Mouse (Mus musculus) forebrain, embryonic 13.5 days (tissue): ENCODE measurements at regions not wholly inside any gene's neighbourhood (a gene's known extent, or its start where the extent isn't known, plus 50 kb on each side); places are given as distances from the start of the nearest gene placed in this dataset.
A peak's percentile ranks its signal among the peaks of the same experiment; 100 is the strongest.

ENCODE experiments used
- ATAC-seq: fragments of 200-750 bp; cut with Nextera tagmentation; 2 replicates; pipeline ENCODE4 v1.8.0; 2017
- H3K27ac ChIP-seq: fragments of 300-500 bp; sonication (generic); 2 replicates; pipeline ENCODE4 v1.5.1; 2015; ENCODE audit warnings: inconsistent platforms, mild to moderate bottlenecking, moderate library complexity
- H3K27me3 ChIP-seq: fragments of 300-500 bp; sonication (generic); 2 replicates; pipeline ENCODE4 v1.6.1; 2015; ENCODE audit warnings: mild to moderate bottlenecking, inconsistent platforms
- H3K36me3 ChIP-seq: fragments of 300-500 bp; sonication (generic); 2 replicates; pipeline ENCODE4 v1.6.1; 2015; ENCODE audit warnings: mild to moderate bottlenecking, inconsistent platforms; ENCODE audit not compliant: poor library complexity, severe bottlenecking
- H3K4me1 ChIP-seq: fragments of 300-500 bp; sonication (generic); 2 replicates; pipeline ENCODE4 v1.6.1; 2015; ENCODE audit warnings: inconsistent platforms
- H3K4me2 ChIP-seq: fragments of 300-500 bp; sonication (generic); 2 replicates; pipeline ENCODE4 v1.6.1; 2015; ENCODE audit warnings: inconsistent platforms, mild to moderate bottlenecking, moderate library complexity
- H3K4me3 ChIP-seq: fragments of 300-500 bp; sonication (generic); 2 replicates; pipeline ENCODE4 v1.5.1; 2015; ENCODE audit warnings: mild to moderate bottlenecking, inconsistent platforms
- H3K9ac ChIP-seq: fragments of 300-500 bp; sonication (generic); 2 replicates; pipeline ENCODE4 v1.6.1; 2015; ENCODE audit warnings: mild to moderate bottlenecking, inconsistent platforms
- H3K9me3 ChIP-seq: fragments of 300-500 bp; sonication (generic); replicated peaks from 2 replicates; pipeline ENCODE4 v1.6.1; 2016; ENCODE audit warnings: inconsistent platforms
- WGBS: fragments of 180-500 bp; shearing (Covaris S2); methylation state at CpG from one replicate; pipeline ENCODE4 v1.1.7; 2015; 5-methylcytosine and 5-hydroxymethylcytosine counted together

DNA sequence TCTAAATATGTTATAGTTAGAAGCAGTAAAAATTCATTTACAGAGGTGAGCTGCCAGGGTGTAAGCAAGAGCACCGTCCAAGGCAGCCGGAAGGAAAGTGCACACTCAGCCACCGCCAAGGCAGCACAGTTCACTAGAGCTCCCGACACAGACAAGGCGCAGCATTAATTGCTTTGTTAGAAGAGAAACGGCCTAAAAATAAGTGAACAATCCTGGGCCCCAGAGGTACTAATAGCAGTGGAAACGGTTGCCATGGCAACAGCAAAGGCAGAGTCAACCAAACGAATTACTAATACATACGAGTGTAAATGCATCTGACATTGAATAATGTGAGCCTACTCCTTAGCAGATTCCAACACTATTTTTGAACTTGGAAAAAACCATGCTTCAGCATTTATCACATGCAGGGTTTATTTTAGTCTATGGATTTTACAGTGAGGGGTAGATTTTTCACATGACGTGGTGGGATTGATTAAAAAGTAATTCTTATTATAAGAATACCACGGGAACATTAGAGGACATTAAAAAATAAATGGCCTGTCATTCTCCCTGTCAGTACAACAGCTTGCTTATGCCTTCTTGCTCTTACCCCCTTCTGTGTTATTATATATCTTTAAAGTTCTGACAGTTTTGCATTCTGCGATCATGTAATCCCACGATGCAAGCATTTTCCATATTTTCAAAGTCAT is 62.5 kb downstream of the Cavin4 start:
- 28% methylated on average over 13 of the region's 13 CpGs for WGBS
- peak overlapping the region; percentile 32 for H3K4me2 ChIP-seq
- peak overlapping the region; percentile 31; the same call in 1 of the 2 replicates for H3K27ac ChIP-seq
- no peak overlapping the region for H3K4me3 ChIP-seq
- no peaks in the 10 kb centered on the region for H3K27me3 ChIP-seq
- no peaks in the 10 kb centered on the region for H3K36me3 ChIP-seq
- no peak overlapping the region for H3K9ac ChIP-seq
- H3K4me1 ChIP-seq: peaks cover 21% of the 10 kb centered on the region
- H3K9me3 ChIP-seq: no peaks in the 10 kb centered on the region
- peak; percentile 91 for ATAC-seq

- H3K4me2 ChIP-seq: no peak overlapping the region
- ATAC-seq: peak; percentile 6; the same call in 1 of the 2 replicates
- 0 out of 2 replicates have a peak overlapping the region, but pooled peaks have one; percentile 0 for H3K27ac ChIP-seq
- no peak overlapping the region for H3K4me3 ChIP-seq
- no peaks in the 10 kb centered on the region for H3K36me3 ChIP-seq
- H3K9ac ChIP-seq: no peak overlapping the region
- no peaks in the 10 kb centered on the region for H3K9me3 ChIP-seq
- peaks cover 21% of the 10 kb centered on the region for H3K4me1 ChIP-seq
- no peaks in the 10 kb centered on the region for H3K27me3 ChIP-seq
- 79% methylated on average over 11 of the region's 11 CpGs for WGBS
Observed at GRCm38 (mm10) chr4:48726349-48726835, 63.1 kb downstream of the Cavin4 start.

DNA sequence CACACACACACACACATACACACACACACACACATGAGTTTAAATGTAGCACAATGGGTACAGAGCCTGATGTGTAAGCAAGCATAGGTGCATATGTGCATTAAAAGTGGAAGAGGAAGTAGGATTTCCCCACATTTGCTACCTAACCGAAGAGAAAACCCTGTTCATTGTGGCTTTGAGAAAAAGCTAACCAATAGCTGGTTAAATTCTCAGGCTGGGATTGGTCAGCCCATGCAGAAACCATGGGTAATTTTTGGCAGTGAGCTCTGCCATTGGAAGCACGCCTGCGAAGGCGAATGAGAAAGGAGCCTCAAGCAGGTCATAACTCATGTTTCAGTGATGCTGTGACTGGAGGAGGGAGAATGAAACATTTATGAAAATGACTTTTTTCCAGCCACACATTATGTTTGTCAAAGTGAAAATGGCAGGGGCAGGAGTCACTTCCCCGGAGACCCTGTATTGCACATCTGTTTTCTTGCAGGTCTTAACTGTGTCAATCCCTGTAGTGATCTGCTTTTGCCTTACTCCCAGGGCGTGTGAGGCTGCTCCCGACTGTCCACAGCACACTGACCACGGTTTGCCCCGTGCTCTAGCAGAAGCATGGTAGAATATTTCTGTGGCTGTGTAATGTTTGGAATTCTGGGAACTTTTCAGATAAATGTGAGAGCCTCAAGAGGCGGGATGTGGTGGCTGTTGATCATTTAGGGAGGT is 71.7 kb downstream of the Cavin4 start:
- no peak overlapping the region for H3K9ac ChIP-seq
- no peak overlapping the region for H3K27ac ChIP-seq

DNA sequence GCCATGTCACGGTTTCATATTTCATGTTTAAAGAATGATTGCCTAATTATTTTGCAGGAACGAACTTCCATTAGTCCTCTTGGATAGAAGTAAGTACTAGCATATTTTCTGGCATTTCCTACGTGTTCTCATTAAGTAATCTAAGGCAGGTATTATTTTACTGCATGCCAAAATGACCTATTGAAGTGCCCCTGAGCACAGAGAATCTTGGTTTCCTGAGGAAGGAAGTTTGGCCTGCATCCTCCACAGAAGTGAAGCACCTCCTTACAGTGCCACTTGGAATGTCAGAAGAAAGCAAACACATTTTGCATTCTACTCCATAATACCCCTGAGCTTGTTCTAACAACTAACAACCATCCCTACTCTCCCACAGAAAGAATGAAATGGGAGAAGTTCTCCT is 82.9 kb downstream of the Cavin4 start:
- ATAC-seq: no peak
- no peak overlapping the region for H3K4me2 ChIP-seq

More for the DNA sequence above, 71.7 kb downstream of the Cavin4 start:
- no peak overlapping the region for H3K4me2 ChIP-seq
- ATAC-seq: no peak
- H3K4me3 ChIP-seq: no peak overlapping the region
- H3K4me1 ChIP-seq: no peaks in the 10 kb centered on the region
- H3K36me3 ChIP-seq: no peaks in the 10 kb centered on the region
- 75% methylated on average over 10 of the region's 10 CpGs for WGBS
- no peaks in the 10 kb centered on the region for H3K27me3 ChIP-seq
- H3K9me3 ChIP-seq: no peaks in the 10 kb centered on the region

GRCm38 (mm10) chr4:48749566-48749965 is 86.3 kb downstream of the Cavin4 start:
- WGBS: 82% methylated on average over 7 of the region's 7 CpGs
- ATAC-seq: no peak
- no peak overlapping the region for H3K4me3 ChIP-seq
- H3K9ac ChIP-seq: no peak overlapping the region
- H3K4me1 ChIP-seq: peaks cover 7% of the 10 kb centered on the region; the same call in 1 of the 2 replicates
- no peaks in the 10 kb centered on the region for H3K27me3 ChIP-seq
- no peak overlapping the region for H3K4me2 ChIP-seq
- H3K27ac ChIP-seq: no peak overlapping the region
- no peaks in the 10 kb centered on the region for H3K36me3 ChIP-seq
- H3K9me3 ChIP-seq: no peaks in the 10 kb centered on the region

More for the DNA sequence above, 82.9 kb downstream of the Cavin4 start:
- H3K27ac ChIP-seq: no peak overlapping the region
- H3K4me1 ChIP-seq: 0 out of 2 replicates have a peak, but pooled peaks cover 5% of the 10 kb centered on the region
- WGBS: 83% methylated on average over 3 of the region's 3 CpGs
- no peaks in the 10 kb centered on the region for H3K36me3 ChIP-seq
- H3K9me3 ChIP-seq: no peaks in the 10 kb centered on the region
- no peak overlapping the region for H3K9ac ChIP-seq
- H3K27me3 ChIP-seq: no peaks in the 10 kb centered on the region
- no peak overlapping the region for H3K4me3 ChIP-seq

- no peak overlapping the region for H3K27ac ChIP-seq
- H3K4me3 ChIP-seq: no peak overlapping the region
- no peaks in the 10 kb centered on the region for H3K27me3 ChIP-seq
- no peaks in the 10 kb centered on the region for H3K36me3 ChIP-seq
- ATAC-seq: no peak
- WGBS: 57% methylated on average over 5 of the region's 5 CpGs
- H3K4me1 ChIP-seq: peaks cover 11% of the 10 kb centered on the region
- no peaks in the 10 kb centered on the region for H3K9me3 ChIP-seq
- H3K9ac ChIP-seq: no peak overlapping the region
- no peak overlapping the region for H3K4me2 ChIP-seq
Observed at GRCm38 (mm10) chr4:48750087-48750486, 86.8 kb downstream of the Cavin4 start.

DNA sequence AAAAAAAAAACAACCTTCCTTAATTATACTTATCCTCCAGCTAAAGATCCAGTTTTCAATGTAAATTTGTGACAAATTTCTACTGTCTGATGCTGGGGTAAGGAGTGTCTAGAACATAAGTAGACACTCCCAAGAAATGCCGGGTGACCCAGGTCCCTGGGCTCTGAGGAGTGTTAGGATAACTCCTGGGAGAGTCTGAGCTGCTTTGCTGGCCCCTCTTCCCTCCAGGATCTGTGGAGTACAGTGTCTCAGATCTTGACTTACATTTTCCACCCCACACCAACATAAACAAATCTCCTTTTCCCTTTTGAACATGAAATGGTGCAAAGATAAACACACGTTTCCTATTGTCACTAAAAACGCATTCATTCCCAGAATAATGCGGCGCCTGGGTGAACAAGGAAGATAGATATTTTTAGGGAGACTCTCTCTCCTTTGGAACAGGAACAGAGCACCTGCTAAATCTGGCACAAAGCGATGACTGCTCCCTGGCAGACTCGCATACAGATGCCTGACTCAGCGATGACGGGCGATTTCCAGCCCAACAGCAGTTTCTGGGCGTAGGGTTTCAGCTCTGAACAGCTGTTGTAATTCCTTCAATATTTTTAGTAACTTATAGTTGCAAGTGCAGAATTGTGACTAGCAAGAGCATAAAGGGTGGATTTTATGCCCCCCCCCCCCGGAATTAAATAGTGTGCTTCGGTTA is 91.3 kb downstream of the Cavin4 start:
- H3K4me2 ChIP-seq: no peak overlapping the region
- peaks cover 11% of the 10 kb centered on the region for H3K4me1 ChIP-seq
- H3K27me3 ChIP-seq: no peaks in the 10 kb centered on the region
- ATAC-seq: peak; percentile 83; the same call in 1 of the 2 replicates
- no peaks in the 10 kb centered on the region for H3K36me3 ChIP-seq
- 78% methylated on average over 13 of the region's 13 CpGs for WGBS
- H3K27ac ChIP-seq: no peak overlapping the region
- H3K9me3 ChIP-seq: no peaks in the 10 kb centered on the region
- no peak overlapping the region for H3K4me3 ChIP-seq
- H3K9ac ChIP-seq: no peak overlapping the region

DNA sequence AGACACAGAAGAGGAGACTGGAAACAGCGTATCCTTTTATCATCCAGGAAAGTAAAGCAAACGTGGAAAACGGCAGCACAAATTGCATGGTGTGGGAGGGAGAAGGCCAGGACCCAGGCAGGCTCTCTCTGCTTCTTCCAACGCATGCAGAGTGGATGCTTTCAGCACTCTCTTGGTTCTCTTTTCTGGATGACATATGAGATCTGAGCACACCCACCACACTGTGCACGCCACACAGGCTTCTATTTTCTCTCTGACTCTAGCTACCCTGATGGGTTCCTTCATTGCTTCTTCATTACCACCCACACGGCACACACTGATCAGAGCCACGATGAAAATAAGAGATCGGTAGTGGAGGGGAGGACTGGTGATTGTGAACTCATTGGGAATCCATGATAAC is 97.3 kb downstream of the Cavin4 start:
- Histone ChIP-seq H3K9me3 (no peaks in the 10 kb centered on the region), H3K9ac (no peak overlapping the region), H3K4me3 (no peak overlapping the region), H3K27ac (no peak overlapping the region), H3K4me2 (no peak overlapping the region), H3K27me3 (no peaks in the 10 kb centered on the region), H3K4me1 (no peaks in the 10 kb centered on the region), H3K36me3 (no peaks in the 10 kb centered on the region)
- 88% methylated on average over 8 of the region's 8 CpGs for WGBS
- ATAC-seq: no peak

DNA sequence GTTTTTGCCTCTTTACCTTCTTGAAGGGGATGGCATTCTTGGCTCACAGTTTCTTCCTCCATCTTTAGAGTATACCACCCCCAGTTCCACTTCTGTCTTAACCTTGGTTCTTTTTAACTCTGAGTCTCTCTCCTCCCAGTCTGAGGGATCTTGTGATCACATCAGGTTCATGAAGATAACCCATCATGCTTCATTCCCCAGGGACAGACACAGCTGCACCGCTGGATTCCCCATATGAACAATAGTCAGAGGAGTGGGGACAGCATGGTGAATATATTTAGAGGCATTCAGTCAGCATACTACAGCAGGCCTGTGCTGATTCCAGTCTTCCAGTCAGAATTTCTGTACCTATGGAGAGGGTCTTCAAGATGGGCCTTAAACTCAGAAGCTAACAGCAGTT is 103.1 kb downstream of the Cavin4 start:
- Histone ChIP-seq H3K4me2 (no peak overlapping the region), H3K27me3 (no peaks in the 10 kb centered on the region), H3K9ac (no peak overlapping the region), H3K4me1 (no peaks in the 10 kb centered on the region), H3K9me3 (no peaks in the 10 kb centered on the region), H3K4me3 (no peak overlapping the region), H3K36me3 (no peaks in the 10 kb centered on the region), H3K27ac (no peak overlapping the region)
- WGBS: 92% methylated on average over 1 of the region's 1 CpGs
- ATAC-seq: no peak

GRCm38 (mm10) chr4:48770403-48770953 is 107.2 kb downstream of the Cavin4 start:
- H3K4me2 ChIP-seq: no peak overlapping the region
- peak overlapping the region; percentile 25 for H3K27ac ChIP-seq
- 0 out of 2 replicates have a peak, but pooled peaks cover 12% of the 10 kb centered on the region for H3K4me1 ChIP-seq
- H3K9me3 ChIP-seq: no peaks in the 10 kb centered on the region
- no peak; the same call in 1 of the 2 replicates for ATAC-seq
- H3K27me3 ChIP-seq: no peaks in the 10 kb centered on the region
- H3K9ac ChIP-seq: no peak overlapping the region
- H3K4me3 ChIP-seq: no peak overlapping the region
- WGBS: 59% methylated on average over 3 of the region's 3 CpGs
- no peaks in the 10 kb centered on the region for H3K36me3 ChIP-seq

DNA sequence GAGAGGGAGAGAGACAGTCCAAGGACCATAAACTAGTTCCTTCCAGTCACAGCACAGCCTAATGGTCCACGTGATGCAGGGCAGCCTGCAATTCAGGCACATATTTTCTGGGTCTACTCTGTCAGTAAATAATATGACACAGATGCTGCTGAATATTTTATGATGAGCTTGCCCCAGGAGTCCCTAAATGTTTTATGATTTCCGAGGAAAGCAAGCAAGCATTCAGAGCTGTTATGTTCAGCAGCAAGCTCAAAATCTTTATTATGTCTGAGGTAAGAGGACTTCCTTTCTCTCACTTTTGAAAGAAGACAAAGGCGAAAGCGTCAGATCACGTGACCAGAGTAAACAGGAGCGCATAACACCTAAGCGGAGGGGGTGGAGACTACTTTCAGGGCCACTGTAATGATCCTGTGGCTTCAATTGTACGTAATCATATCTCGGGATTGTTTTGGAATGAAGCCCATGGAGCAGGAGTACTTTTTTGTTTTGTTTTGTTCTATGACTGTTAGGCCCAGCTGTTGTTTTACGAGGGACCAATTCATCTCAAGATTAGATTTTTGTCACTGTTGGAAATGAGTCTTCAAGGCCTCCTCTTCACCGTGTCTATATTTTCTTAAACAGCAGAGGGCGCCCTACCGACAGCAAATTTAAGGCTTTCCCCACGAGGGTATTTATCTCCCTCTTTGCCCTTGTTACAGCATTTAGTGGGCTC is 107.8 kb downstream of the Cavin4 start:
- no peaks in the 10 kb centered on the region for H3K27me3 ChIP-seq
- H3K4me3 ChIP-seq: no peak overlapping the region
- ATAC-seq: peak; percentile 87
- H3K9me3 ChIP-seq: no peaks in the 10 kb centered on the region
- 0 out of 2 replicates have a peak, but pooled peaks cover 12% of the 10 kb centered on the region for H3K4me1 ChIP-seq
- no peak overlapping the region for H3K4me2 ChIP-seq
- WGBS: 37% methylated on average over 14 of the region's 14 CpGs
- no peak overlapping the region; the same call in 1 of the 2 replicates for H3K27ac ChIP-seq
- H3K36me3 ChIP-seq: no peaks in the 10 kb centered on the region
- H3K9ac ChIP-seq: no peak overlapping the region
